Mouse (Mus musculus) hindbrain, postnatal 0 days (tissue): ENCODE measurements around the gene Ush2a. TPM values are rescaled to one million over a fixed set of nuclear protein-coding genes. Genes with fewer than 3 reads are reported as not detected.

Source experiments
- ATAC-seq: fragments of 200-750 bp; cut with Nextera tagmentation; 2 replicates; pipeline ENCODE4 v1.8.0; 2017; ENCODE audit warnings: mild to moderate bottlenecking, moderate TSS enrichment, moderate library complexity
- DNase-seq: peaks from one replicate; pipeline ENCODE4 v3.0.0-alpha.2; 2015; ENCODE audit warnings: low spot score
- H3K27ac ChIP-seq: fragments of 300-500 bp; sonication (generic); 2 replicates; pipeline ENCODE4 v1.5.1; 2014; ENCODE audit warnings: mild to moderate bottlenecking
- H3K27me3 ChIP-seq: fragments of 300-500 bp; sonication (generic); 2 replicates; pipeline ENCODE4 v1.6.1; 2014; ENCODE audit warnings: low read length, mixed read lengths; ENCODE audit not compliant: insufficient read depth
- H3K36me3 ChIP-seq: fragments of 300-500 bp; sonication (generic); 2 replicates; pipeline ENCODE4 v1.6.1; 2014; ENCODE audit warnings: low read length, mixed read lengths; ENCODE audit not compliant: insufficient read depth
- H3K4me1 ChIP-seq: fragments of 300-500 bp; sonication (generic); 2 replicates; pipeline ENCODE4 v1.6.1; 2014; ENCODE audit warnings: antibody characterized with exemption, low read length, mixed read lengths; ENCODE audit not compliant: insufficient read depth
- H3K4me2 ChIP-seq: fragments of 300-500 bp; sonication (generic); 2 replicates; pipeline ENCODE4 v1.6.1; 2014; ENCODE audit warnings: low read depth, mild to moderate bottlenecking, low read length, moderate library complexity, mixed read lengths
- H3K4me3 ChIP-seq: fragments of 300-500 bp; sonication (generic); 2 replicates; pipeline ENCODE4 v1.5.1; 2014; ENCODE audit warnings: low read length
- H3K9ac ChIP-seq: fragments of 300-500 bp; sonication (generic); replicated peaks from 2 replicates; pipeline ENCODE4 v1.6.1; 2014; ENCODE audit warnings: mild to moderate bottlenecking, low read length, moderate library complexity, mixed read lengths
- H3K9me3 ChIP-seq: fragments of 300-500 bp; sonication (generic); 2 replicates; pipeline ENCODE4 v1.6.1; 2016; ENCODE audit warnings: low read length, mixed read lengths
- CTCF ChIP-seq: IDR thresholded peaks from 2 replicates; pipeline ENCODE4 v1.5.1; 2016; ENCODE audit warnings: antibody characterized with exemption, control low read depth, low read depth
- WGBS: fragments of 180-500 bp; shearing (Covaris S2); extraction: QIAGEN DNeasy Blood & Tissue Kit; methylation state at CpG from one replicate; pipeline ENCODE4 v1.1.7; 2014; 5-methylcytosine and 5-hydroxymethylcytosine counted together
- polyA plus RNA-seq: library from polyadenylated mRNA; unstranded; fragments of >200 nt; fragmentation: Nextera tagmentation; extraction: Ambion mirVana; gene quantifications from 2 replicates; pipeline ENCODE4 v1.2.1, GENCODE M21; 2015
- total RNA-seq: library from RNA; depleted of rRNA; stranded (reverse); fragments of >200 nt; gene quantifications from 2 replicates; pipeline ENCODE4 v1.2.3, GENCODE M21; 2014

Gene Ush2a
- total and polyA plus RNA-seq, 2 experiments from 2014 or later = 0.44 to 1.5 TPM

DNA sequence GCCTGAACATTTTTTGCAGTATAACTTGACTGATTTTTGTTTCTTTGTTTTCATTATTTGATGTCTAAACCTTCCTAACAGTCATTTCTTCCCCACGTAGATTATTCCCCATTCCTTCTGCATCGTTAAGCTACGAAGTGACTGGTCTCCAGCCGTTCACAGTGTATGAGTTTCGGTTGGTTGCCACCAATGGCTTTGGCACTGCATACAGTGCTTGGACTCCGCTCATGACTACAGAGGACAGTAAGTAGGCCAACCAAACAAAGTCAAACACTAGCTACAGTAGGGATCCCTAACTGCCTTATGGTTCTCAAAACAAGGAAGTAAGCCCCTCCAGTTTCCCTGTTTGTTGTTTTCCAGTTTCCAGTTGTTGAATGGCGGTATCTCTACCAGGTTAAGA, 453.1 kb downstream of the Ush2a start:
- Histone ChIP-seq H3K4me3 (no peak overlapping the region), H3K27me3 (no peaks in the 10 kb centered on the region), H3K27ac (no peak overlapping the region), H3K9ac (no peak overlapping the region), H3K36me3 (no peaks in the 10 kb centered on the region), H3K4me2 (no peak overlapping the region), H3K9me3 (no peaks in the 10 kb centered on the region), H3K4me1 (no peaks in the 10 kb centered on the region)
- no peak for ATAC-seq
- 58% methylated on average over 7 of the region's 7 CpGs for WGBS
- no peak for DNase-seq
- TF ChIP-seq CTCF = no peak

GRCm38 (mm10) chr1:188716886-188717285, 455.1 kb downstream of the Ush2a start:
- Histone ChIP-seq H3K4me1 (no peaks in the 10 kb centered on the region), H3K27ac (no peak overlapping the region), H3K9me3 (no peaks in the 10 kb centered on the region), H3K4me3 (no peak overlapping the region), H3K36me3 (no peaks in the 10 kb centered on the region), H3K9ac (no peak overlapping the region), H3K27me3 (no peaks in the 10 kb centered on the region), H3K4me2 (no peak overlapping the region)
- WGBS = 82% methylated on average over 3 of the region's 3 CpGs
- TF ChIP-seq CTCF = no peak
- no peak for ATAC-seq
- DNase-seq = no peak

DNA sequence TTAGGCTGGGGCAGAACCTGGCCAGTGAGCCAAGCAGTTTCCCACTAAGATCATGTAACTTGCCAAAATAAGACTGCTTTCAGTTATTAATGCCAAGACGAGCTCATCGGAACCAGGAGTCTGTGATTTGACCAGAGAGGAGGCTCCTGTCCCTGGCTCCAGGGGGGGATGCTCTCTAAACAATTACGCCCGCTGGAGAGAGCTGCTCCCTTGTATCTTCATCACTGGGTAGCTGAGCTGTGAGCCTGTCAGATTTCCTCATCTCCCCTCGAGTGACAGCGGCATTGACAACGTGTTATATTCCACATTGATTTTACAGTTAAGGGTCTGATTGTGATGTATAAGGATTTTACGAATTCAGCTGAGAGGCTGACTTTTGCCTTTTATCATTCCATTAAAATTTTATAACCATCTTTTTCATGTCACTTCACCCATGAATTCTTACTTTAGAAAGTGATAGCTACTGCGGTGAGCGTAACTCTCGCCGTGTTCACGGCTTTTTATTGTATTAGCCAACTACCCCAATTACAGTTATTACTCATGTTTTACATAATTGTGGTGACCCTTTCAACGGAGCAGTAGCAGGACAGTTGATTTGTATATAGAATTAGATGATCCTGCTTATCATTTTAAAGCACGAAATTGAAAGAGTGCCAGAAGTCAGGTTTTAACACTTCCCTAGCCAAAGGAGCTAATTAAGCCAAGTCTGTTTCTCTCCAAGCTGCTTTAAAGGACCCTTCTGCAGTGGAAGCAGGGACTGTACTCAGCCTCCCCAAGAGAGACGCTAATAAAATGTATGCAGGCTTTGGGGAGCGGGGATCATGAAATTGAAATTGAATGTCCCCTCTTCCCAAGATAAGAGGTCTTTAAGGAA, 463.5 kb downstream of the Ush2a start:
- H3K9ac ChIP-seq = no peak overlapping the region
- no peaks in the 10 kb centered on the region for H3K9me3 ChIP-seq
- H3K27me3 ChIP-seq = no peaks in the 10 kb centered on the region
- H3K27ac ChIP-seq = no peak overlapping the region
- DNase-seq (peak; percentile 57), ATAC-seq (no peak)
- H3K4me2 ChIP-seq = peak overlapping the region; percentile 46
- no peaks in the 10 kb centered on the region for H3K36me3 ChIP-seq
- no peak for TF ChIP-seq CTCF
- WGBS = 44% methylated on average over 17 of the region's 17 CpGs
- H3K4me3 ChIP-seq = no peak overlapping the region
- no peaks in the 10 kb centered on the region; the same call in 1 of the 2 replicates for H3K4me1 ChIP-seq

DNA sequence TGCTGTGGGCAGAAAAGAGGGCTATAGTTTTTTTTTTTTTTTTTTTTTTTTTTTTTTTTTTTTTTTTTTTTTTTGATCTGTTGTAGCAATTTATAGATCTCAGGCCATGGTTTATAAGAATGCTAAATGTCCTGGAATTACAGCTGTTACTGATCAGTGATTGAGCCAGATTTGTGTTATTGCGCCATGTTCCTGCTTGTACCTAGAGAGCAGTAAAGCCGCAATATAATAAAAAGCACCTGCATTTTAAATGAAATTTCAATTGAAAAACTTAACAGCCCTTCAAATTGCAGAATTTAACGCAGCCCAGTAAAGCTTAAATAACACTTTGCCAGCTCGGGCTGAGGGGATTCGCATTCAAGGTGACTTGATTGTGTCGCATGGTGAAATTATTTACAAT, 465.1 kb downstream of the Ush2a start:
- Histone ChIP-seq H3K4me2 (no peak overlapping the region), H3K4me3 (no peak overlapping the region), H3K4me1 (no peaks in the 10 kb centered on the region; the same call in 1 of the 2 replicates), H3K9me3 (no peaks in the 10 kb centered on the region), H3K36me3 (no peaks in the 10 kb centered on the region), H3K27me3 (no peaks in the 10 kb centered on the region), H3K9ac (no peak overlapping the region), H3K27ac (no peak overlapping the region)
- DNase-seq = no peak
- 74% methylated on average over 6 of the region's 6 CpGs for WGBS
- TF ChIP-seq CTCF = no peak
- ATAC-seq = no peak

DNA sequence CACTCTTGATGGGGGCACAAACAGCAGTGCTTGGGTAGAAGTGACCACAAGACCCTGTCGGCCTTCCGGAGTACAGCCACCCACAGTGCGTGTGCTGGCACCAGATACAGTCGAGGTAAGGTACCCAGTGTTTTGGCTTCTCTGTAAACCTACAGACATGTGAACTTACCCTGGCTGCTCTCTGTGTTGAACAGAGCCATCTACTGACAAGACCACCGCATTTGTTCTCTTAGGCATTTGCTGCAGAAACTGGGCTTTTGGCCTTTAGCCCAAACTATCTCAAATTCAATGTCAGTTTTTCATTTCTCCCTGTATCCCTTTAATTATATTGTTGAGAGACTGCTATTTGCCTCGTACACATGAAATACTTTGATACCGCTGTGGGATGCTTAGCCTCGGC, 466.8 kb downstream of the Ush2a start:
- H3K4me2 ChIP-seq = peak overlapping the region; percentile 19; the same call in 1 of the 2 replicates
- peak; percentile 65 for DNase-seq
- H3K27me3 ChIP-seq = no peaks in the 10 kb centered on the region
- no peaks in the 10 kb centered on the region for H3K36me3 ChIP-seq
- no peak for ATAC-seq
- 47% methylated on average over 8 of the region's 8 CpGs for WGBS
- TF ChIP-seq CTCF = peak; percentile 55
- H3K4me1 ChIP-seq = no peaks in the 10 kb centered on the region; the same call in 1 of the 2 replicates
- H3K9ac ChIP-seq = no peak overlapping the region
- no peaks in the 10 kb centered on the region for H3K9me3 ChIP-seq
- no peak overlapping the region for H3K4me3 ChIP-seq
- H3K27ac ChIP-seq = no peak overlapping the region

DNA sequence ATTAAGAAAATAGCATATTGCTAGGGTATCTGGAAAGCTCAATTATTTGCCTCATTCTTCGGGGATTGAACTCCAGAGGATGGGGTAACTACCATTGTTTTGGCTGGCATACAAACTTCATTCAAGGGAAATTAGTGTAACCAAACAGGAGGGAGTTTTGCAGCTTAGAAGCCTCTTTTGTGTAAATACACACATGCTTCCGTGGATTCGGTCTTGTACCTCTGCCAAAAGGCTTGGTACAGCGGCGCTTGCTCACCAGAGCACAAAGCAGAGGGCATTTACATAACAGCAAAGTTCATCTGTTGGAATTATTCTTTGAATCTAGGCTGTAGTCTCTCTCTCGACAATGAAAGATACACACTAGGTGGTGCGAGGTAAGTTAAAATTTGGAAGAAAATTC, 467.4 kb downstream of the Ush2a start:
- WGBS = 14% methylated on average over 7 of the region's 7 CpGs
- H3K27ac ChIP-seq = no peak overlapping the region
- ATAC-seq (no peak), DNase-seq (peak; percentile 80)
- no peak for TF ChIP-seq CTCF
- H3K36me3 ChIP-seq = no peaks in the 10 kb centered on the region
- no peak overlapping the region for H3K4me3 ChIP-seq
- H3K4me1 ChIP-seq = no peaks in the 10 kb centered on the region; the same call in 1 of the 2 replicates
- H3K27me3 ChIP-seq = no peaks in the 10 kb centered on the region
- H3K9ac ChIP-seq = no peak overlapping the region
- H3K9me3 ChIP-seq = no peaks in the 10 kb centered on the region
- peak overlapping the region; percentile 19; the same call in 1 of the 2 replicates for H3K4me2 ChIP-seq

GRCm38 (mm10) chr1:188734741-188735266, 473.0 kb downstream of the Ush2a start:
- Histone ChIP-seq H3K27ac (no peak overlapping the region), H3K4me2 (no peak overlapping the region), H3K27me3 (no peaks in the 10 kb centered on the region), H3K4me1 (no peaks in the 10 kb centered on the region), H3K4me3 (no peak overlapping the region), H3K36me3 (no peaks in the 10 kb centered on the region), H3K9ac (no peak overlapping the region), H3K9me3 (no peaks in the 10 kb centered on the region)
- DNase-seq (no peak), ATAC-seq (no peak)
- no peak for TF ChIP-seq CTCF
- 92% methylated on average over 7 of the region's 7 CpGs for WGBS
